Mouse (Mus musculus): ENCODE measurements around the gene Hip1r. TPM values are rescaled to one million over a fixed set of nuclear protein-coding genes. Genes with fewer than 3 reads are reported as not detected.

Gene Hip1r
- total and polyA plus RNA-seq, 3 experiments: 7.9 to 21.7 (median 14.9) TPM

DNA sequence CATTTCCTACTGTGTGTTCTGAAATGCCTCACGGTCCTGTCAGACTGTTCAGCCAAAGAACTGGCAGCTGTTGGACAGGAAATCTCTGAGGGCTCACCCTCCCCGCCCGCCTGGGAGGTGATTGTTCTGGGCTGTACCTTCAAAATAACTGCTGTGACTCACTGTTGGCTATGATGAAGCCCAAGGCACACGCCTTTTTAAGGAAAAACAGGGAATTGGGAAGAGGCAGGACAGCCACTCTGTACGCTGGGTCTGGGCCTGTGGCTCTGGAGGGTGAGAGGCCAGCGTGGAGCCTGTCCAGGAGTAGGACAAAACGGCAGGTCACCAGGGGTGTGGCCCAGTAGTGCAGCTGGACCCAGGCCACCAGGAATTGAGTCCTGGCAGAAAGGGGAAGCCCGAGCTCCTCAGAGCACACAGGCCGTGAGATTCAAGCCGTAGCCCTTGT lies 18.8 kb downstream of the Hip1r start:
- Histone ChIP-seq H3K4me3 (ENCODE audit: low read depth, low read length) (no peak overlapping the region), H3K36me3 (replicated peaks) (peaks cover 76% of the 10 kb centered on the region), H3K27me3 (ENCODE audit: insufficient read depth, low read length) (no peaks in the 10 kb centered on the region; the same call in 1 of the 2 replicates), H3K9me3 (replicated peaks) (no peaks in the 10 kb centered on the region), H3K4me1 (ENCODE audit: insufficient read depth, low read depth, low read length) (peaks cover 8% of the 10 kb centered on the region)
- TF ChIP-seq GATA1 (IDR thresholded peaks at IDR 0.05; ENCODE audit: borderline replicate concordance, low read length) (no peak), POLR2AphosphoS5 (IDR thresholded peaks at IDR 0.05; ENCODE audit: insufficient replicate concordance, low read depth, low read length) (no peak), GATA2 (IDR thresholded peaks at IDR 0.05; ENCODE audit: borderline replicate concordance, low read depth, low read length) (no peak), CTCF (IDR thresholded peaks at IDR 0.05; ENCODE audit: low read depth, low read length) (no peak), TAL1 (conservative IDR thresholded peaks at IDR 0.05; ENCODE audit: low read depth, low read length) (no peak)
- ATAC-seq (ENCODE audit: extremely low read depth, insufficient number of reproducible peaks, low FRiP score, poor library complexity, severe bottlenecking) (no peak), DNase-seq (ENCODE audit: low spot score) (no peak)

DNA sequence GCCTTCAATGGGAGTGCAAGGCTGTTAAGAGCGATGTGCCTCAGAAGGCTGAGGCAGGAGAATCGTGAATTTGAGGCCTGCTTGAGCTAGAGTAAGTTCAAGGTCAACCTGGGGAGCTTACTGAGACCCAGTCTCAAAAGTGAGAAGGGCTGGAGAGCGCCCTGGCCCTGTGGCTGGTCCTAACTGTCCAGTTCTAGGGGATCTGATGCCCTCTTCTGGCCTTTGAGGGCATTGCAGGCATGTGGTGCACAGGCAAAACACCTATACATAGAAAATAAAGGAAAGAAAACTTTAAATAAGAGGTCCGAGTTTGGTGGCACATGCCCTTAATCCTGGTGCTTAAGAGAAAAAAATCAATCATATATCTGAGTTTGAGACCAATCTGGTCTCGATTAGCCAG lies 19.4 kb downstream of the Hip1r start:
- no peak for TF ChIP-seq GATA2 (IDR thresholded peaks at IDR 0.05; ENCODE audit: borderline replicate concordance, low read depth, low read length)
- peak; percentile 85 for TF ChIP-seq CTCF (IDR thresholded peaks at IDR 0.05; ENCODE audit: low read depth, low read length)
- Histone ChIP-seq H3K4me3 (ENCODE audit: low read depth, low read length) (no peak overlapping the region), H3K9me3 (replicated peaks) (no peaks in the 10 kb centered on the region), H3K4me1 (ENCODE audit: insufficient read depth, low read depth, low read length) (peaks cover 13% of the 10 kb centered on the region), H3K36me3 (replicated peaks) (peaks cover 81% of the 10 kb centered on the region), H3K27me3 (ENCODE audit: insufficient read depth, low read length) (no peaks in the 10 kb centered on the region; the same call in 1 of the 2 replicates)
- DNase-seq (ENCODE audit: low spot score) (no peak), ATAC-seq (ENCODE audit: extremely low read depth, insufficient number of reproducible peaks, low FRiP score, poor library complexity, severe bottlenecking) (no peak)

DNA sequence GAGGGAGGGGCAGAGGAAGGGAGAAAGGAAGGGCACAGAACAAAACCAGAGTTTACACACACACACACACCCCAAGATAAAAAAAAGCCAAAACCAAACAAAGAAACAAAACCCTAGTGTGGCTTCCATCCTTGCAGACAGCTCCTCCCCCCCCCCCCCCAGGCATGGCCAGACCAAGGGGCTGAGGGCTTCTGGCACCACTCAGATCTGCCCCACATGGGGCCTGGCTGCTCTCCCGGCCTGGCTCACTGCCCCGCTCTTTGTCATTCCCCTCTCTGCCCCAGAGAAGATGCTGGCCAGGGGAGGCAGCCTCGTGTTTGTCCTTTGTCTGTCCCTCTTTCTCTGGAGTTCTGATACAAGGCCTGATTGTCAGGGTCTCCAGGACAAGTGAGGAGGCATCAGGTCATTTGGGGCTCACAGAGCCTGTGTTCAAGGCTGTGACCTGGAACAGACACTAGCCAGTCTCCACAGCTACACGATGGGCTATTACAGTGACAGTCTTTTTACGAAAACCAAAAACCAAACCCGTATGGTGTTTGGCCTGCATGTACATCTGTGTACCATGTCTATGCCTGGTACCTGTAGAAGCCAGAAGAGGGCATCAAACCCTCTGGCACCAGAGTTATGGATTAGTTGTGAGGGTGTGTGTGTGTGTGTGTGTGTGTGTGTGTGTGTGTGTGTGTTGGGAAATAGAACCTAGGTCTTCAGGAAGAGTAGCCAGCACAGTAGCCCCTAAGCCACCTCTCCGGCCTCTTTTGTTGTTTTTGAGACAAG lies 20.0 kb downstream of the Hip1r start:
- no peak for DNase-seq (ENCODE audit: low spot score)

GRCm38 (mm10) chr5:123994468-123994867 lies 21.0 kb downstream of the Hip1r start:
- Histone ChIP-seq H3K9me3 (replicated peaks) (no peaks in the 10 kb centered on the region), H3K27me3 (ENCODE audit: insufficient read depth, low read length) (no peaks in the 10 kb centered on the region; the same call in 1 of the 2 replicates), H3K36me3 (replicated peaks) (peaks cover 84% of the 10 kb centered on the region), H3K4me1 (ENCODE audit: insufficient read depth, low read depth, low read length) (peaks cover 16% of the 10 kb centered on the region), H3K4me3 (ENCODE audit: low read depth, low read length) (no peak overlapping the region)
- ATAC-seq (ENCODE audit: extremely low read depth, insufficient number of reproducible peaks, low FRiP score, poor library complexity, severe bottlenecking) (no peak), DNase-seq (ENCODE audit: low spot score) (no peak)
- TF ChIP-seq GATA2 (IDR thresholded peaks at IDR 0.05; ENCODE audit: borderline replicate concordance, low read depth, low read length) (no peak), CTCF (IDR thresholded peaks at IDR 0.05; ENCODE audit: low read depth, low read length) (no peak), GATA1 (IDR thresholded peaks at IDR 0.05; ENCODE audit: borderline replicate concordance, low read length) (no peak), POLR2AphosphoS5 (IDR thresholded peaks at IDR 0.05; ENCODE audit: insufficient replicate concordance, low read depth, low read length) (no peak), TAL1 (conservative IDR thresholded peaks at IDR 0.05; ENCODE audit: low read depth, low read length) (no peak)

More for the DNA sequence above, 20.0 kb downstream of the Hip1r start:
- ATAC-seq (ENCODE audit: extremely low read depth, insufficient number of reproducible peaks, low FRiP score, poor library complexity, severe bottlenecking): no peak
- TF ChIP-seq CTCF (IDR thresholded peaks at IDR 0.05; ENCODE audit: low read depth, low read length): no peak
- TF ChIP-seq POLR2AphosphoS5 (IDR thresholded peaks at IDR 0.05; ENCODE audit: insufficient replicate concordance, low read depth, low read length): no peak
- no peak for TF ChIP-seq GATA2 (IDR thresholded peaks at IDR 0.05; ENCODE audit: borderline replicate concordance, low read depth, low read length)
- TF ChIP-seq TAL1 (conservative IDR thresholded peaks at IDR 0.05; ENCODE audit: low read depth, low read length): no peak
- no peak for TF ChIP-seq GATA1 (IDR thresholded peaks at IDR 0.05; ENCODE audit: borderline replicate concordance, low read length)
- Histone ChIP-seq H3K36me3 (replicated peaks) (peaks cover 83% of the 10 kb centered on the region), H3K9me3 (replicated peaks) (no peaks in the 10 kb centered on the region), H3K4me1 (ENCODE audit: insufficient read depth, low read depth, low read length) (peaks cover 14% of the 10 kb centered on the region), H3K4me3 (ENCODE audit: low read depth, low read length) (no peak overlapping the region), H3K27me3 (ENCODE audit: insufficient read depth, low read length) (no peaks in the 10 kb centered on the region; the same call in 1 of the 2 replicates)

DNA sequence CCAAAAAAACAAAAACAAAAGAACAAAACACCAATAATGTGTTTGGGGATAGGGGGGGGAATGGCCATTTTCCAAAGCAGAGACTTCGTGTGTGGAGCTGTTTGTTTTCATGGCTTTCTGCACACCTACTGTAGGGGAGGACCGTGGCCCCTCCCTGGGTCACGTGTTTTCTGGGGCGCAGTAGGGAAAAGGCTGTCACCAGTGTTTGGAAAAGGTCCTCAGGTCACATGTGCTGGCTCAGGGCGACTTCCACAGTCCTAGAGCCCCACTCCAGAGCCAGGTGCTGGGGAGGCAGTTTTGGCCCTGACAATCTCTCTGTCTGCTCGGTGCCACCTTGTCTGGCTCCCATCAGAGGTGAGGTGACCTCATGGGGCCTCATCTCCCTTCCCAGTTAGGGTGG lies 22.0 kb downstream of the Hip1r start:
- no peak for ATAC-seq (ENCODE audit: extremely low read depth, insufficient number of reproducible peaks, low FRiP score, poor library complexity, severe bottlenecking)
- TF ChIP-seq TAL1 (conservative IDR thresholded peaks at IDR 0.05; ENCODE audit: low read depth, low read length): no peak
- no peak for TF ChIP-seq GATA1 (IDR thresholded peaks at IDR 0.05; ENCODE audit: borderline replicate concordance, low read length)
- no peak for TF ChIP-seq GATA2 (IDR thresholded peaks at IDR 0.05; ENCODE audit: borderline replicate concordance, low read depth, low read length)
- TF ChIP-seq POLR2AphosphoS5 (IDR thresholded peaks at IDR 0.05; ENCODE audit: insufficient replicate concordance, low read depth, low read length): no peak
- TF ChIP-seq CTCF (IDR thresholded peaks at IDR 0.05; ENCODE audit: low read depth, low read length): no peak
- peaks cover 16% of the 10 kb centered on the region for H3K4me1 ChIP-seq (ENCODE audit: insufficient read depth, low read depth, low read length)
- no peak for DNase-seq (ENCODE audit: low spot score)
- no peaks in the 10 kb centered on the region for H3K9me3 ChIP-seq (replicated peaks)
- H3K27me3 ChIP-seq (ENCODE audit: insufficient read depth, low read length): no peaks in the 10 kb centered on the region
- peaks cover 84% of the 10 kb centered on the region for H3K36me3 ChIP-seq (replicated peaks)
- no peak overlapping the region for H3K4me3 ChIP-seq (ENCODE audit: low read depth, low read length)

DNA sequence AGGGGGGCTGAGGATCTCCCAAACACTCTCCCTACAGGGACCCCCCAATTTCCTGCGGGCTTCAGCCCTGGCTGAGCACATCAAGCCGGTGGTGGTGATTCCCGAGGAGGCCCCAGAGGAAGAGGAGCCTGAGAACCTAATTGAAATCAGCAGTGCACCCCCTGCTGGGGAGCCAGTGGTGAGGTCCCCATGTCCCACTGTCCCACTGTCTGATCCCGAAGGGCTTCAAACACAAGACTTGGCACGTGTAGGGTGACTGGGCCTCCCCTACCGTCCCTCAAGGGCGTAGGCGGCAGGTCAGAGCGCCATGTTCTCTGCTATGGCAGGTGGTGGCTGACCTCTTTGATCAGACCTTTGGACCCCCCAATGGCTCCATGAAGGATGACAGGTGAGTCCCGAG lies 22.8 kb downstream of the Hip1r start:
- no peaks in the 10 kb centered on the region for H3K9me3 ChIP-seq (replicated peaks)
- peaks cover 20% of the 10 kb centered on the region for H3K4me1 ChIP-seq (ENCODE audit: insufficient read depth, low read depth, low read length)
- H3K36me3 ChIP-seq (replicated peaks): peaks cover 84% of the 10 kb centered on the region
- DNase-seq (ENCODE audit: low spot score) (peak; percentile 52), ATAC-seq (ENCODE audit: extremely low read depth, insufficient number of reproducible peaks, low FRiP score, poor library complexity, severe bottlenecking) (no peak)
- H3K27me3 ChIP-seq (ENCODE audit: insufficient read depth, low read length): no peaks in the 10 kb centered on the region
- TF ChIP-seq CTCF (IDR thresholded peaks at IDR 0.05; ENCODE audit: low read depth, low read length) (peak; percentile 77), GATA2 (IDR thresholded peaks at IDR 0.05; ENCODE audit: borderline replicate concordance, low read depth, low read length) (no peak), POLR2AphosphoS5 (IDR thresholded peaks at IDR 0.05; ENCODE audit: insufficient replicate concordance, low read depth, low read length) (no peak), TAL1 (conservative IDR thresholded peaks at IDR 0.05; ENCODE audit: low read depth, low read length) (no peak)
- H3K4me3 ChIP-seq (ENCODE audit: low read depth, low read length): no peak overlapping the region
